Mouse (Mus musculus) spleen, adult 2 months (tissue): ENCODE measurements around the gene Tuba3a. TPM values are rescaled to one million over a fixed set of nuclear protein-coding genes. Genes with fewer than 3 reads are reported as not detected.

ENCODE experiments used
- DNase-seq, 2 experiments: peaks; one replicate each; pipeline versions ENCODE4 v3.0.0 to v3.0.0-alpha.2; 2012 to 2021; ENCODE audit warnings: low spot score in 2 of 2, low read depth in 1 of 2
- H3K27ac ChIP-seq: fragments of 200-500 bp; 2 replicates; pipeline ENCODE4 v1.5.1; 2012; ENCODE audit warnings: low read length, inconsistent platforms; ENCODE audit not compliant: insufficient read depth
- H3K27me3 ChIP-seq: fragments of 200-500 bp; 2 replicates; pipeline ENCODE4 v1.6.1; 2012; ENCODE audit warnings: mild to moderate bottlenecking, moderate library complexity, low read length, inconsistent platforms; ENCODE audit not compliant: control insufficient read depth, insufficient read depth
- H3K36me3 ChIP-seq: fragments of 200-500 bp; 2 replicates; pipeline ENCODE4 v1.6.1; 2012; ENCODE audit warnings: mild to moderate bottlenecking, low read length, inconsistent platforms; ENCODE audit not compliant: control insufficient read depth, insufficient read depth
- H3K4me1 ChIP-seq: fragments of 200-500 bp; 2 replicates; pipeline ENCODE4 v1.6.1; 2011; ENCODE audit warnings: inconsistent platforms; ENCODE audit not compliant: control insufficient read depth, insufficient read depth, insufficient read length
- H3K4me3 ChIP-seq: fragments of 200-500 bp; 2 replicates; pipeline ENCODE4 v1.5.1; 2011; ENCODE audit warnings: mild to moderate bottlenecking, inconsistent platforms; ENCODE audit not compliant: insufficient read depth, insufficient read length; ENCODE audit errors: extremely low read depth
- CTCF ChIP-seq: fragments of 200-500 bp; IDR thresholded peaks from 2 replicates; pipeline ENCODE4 v1.5.1; 2011; ENCODE audit warnings: mild to moderate bottlenecking, inconsistent platforms; ENCODE audit not compliant: insufficient read depth, insufficient read length, insufficient replicate concordance; ENCODE audit errors: extremely low read depth
- POLR2A ChIP-seq: fragments of 200-500 bp; IDR thresholded peaks from 2 replicates; pipeline ENCODE4 v1.6.1; 2011; ENCODE audit warnings: low read depth, low read length, inconsistent platforms
- WGBS: fragments of 180-500 bp; shearing (Covaris S2); methylation state at CpG from one replicate; pipeline ENCODE4 v1.1.7; 2018; 5-methylcytosine and 5-hydroxymethylcytosine counted together
- polyA plus RNA-seq: library from polyadenylated mRNA; depleted of rRNA; stranded (reverse); fragments of >200 nt; gene quantifications from 2 replicates; pipeline ENCODE4 v1.2.3, GENCODE M21; 2012

Gene Tuba3a
- polyA plus RNA-seq, 1 experiment: not detected

DNA sequence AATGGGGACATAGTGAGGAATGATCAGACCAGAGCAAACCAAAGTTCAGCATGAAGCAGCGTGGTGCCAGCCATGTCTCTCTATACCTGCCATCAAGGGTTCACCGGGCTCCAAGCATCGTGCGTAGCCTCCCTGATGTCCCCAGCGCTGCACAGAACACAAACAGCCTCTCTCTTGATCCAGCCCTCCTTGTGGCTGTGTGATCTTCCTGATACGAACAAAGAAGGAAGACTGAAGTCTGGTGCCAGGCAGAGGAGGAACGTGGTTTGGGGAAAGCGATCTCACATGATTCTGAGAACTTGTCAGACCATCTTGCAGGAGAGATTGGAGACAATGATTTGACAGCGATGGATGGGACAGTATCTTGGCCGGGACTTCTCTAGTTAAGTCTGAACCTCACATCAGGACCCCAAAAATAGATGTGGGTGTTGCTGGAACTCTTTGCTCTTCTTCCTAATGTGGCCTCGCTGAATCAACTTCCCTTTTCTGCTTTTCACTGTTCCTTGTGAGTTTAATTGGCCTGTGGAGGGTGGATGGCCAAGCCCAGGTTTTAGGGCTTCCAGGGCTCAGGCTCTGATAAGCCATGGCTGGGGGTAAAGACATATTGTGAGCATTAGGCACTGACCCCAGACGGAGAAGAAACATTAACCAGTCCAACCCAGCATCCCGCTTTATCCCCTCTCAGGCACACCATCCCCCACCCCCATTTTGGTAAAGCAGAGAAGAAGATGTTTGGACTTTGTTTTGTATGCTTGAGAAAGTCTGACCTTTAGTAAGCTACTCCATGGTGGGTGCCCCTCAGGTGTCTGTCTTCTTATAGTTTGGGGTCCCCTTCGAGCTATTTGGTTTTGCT lies 31.8 kb downstream of the Tuba3a start:
- H3K27me3 ChIP-seq: no peaks in the 10 kb centered on the region
- H3K4me1 ChIP-seq: peaks cover 16% of the 10 kb centered on the region; the same call in 1 of the 2 replicates
- DNase-seq: no peak
- peak overlapping the region; percentile 46; the same call in 1 of the 2 replicates for H3K4me3 ChIP-seq
- TF ChIP-seq POLR2A: no peak
- no peak for TF ChIP-seq CTCF
- H3K27ac ChIP-seq: peak overlapping the region; percentile 78
- H3K36me3 ChIP-seq: no peaks in the 10 kb centered on the region
- 28% methylated on average over 14 of the region's 14 CpGs for WGBS

DNA sequence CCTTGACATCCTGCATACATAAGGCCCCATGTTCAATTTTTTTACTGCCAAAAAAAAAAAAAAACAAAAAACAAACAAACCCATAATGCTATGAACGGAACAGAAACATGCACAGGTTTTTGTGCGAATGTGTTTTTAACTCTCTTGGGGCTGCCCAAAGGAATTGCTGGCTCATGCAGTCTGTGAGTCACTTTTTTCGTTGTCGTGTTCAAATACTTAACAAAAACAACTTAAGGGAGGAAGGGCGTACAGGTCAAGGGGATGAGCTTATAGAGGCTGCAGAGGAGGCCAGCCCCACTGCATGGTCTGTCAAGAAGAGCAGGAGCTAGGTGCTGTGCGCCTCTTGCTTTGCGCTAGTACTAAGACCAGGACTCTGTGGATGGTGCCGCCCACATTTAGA lies 33.1 kb downstream of the Tuba3a start:
- WGBS: 86% methylated on average over 8 of the region's 8 CpGs
- Histone ChIP-seq H3K27me3 (no peaks in the 10 kb centered on the region), H3K36me3 (no peaks in the 10 kb centered on the region), H3K4me1 (peaks cover 16% of the 10 kb centered on the region; the same call in 1 of the 2 replicates), H3K27ac (no peak overlapping the region), H3K4me3 (no peak overlapping the region)
- no peak for DNase-seq
- no peak for TF ChIP-seq CTCF
- TF ChIP-seq POLR2A: no peak

DNA sequence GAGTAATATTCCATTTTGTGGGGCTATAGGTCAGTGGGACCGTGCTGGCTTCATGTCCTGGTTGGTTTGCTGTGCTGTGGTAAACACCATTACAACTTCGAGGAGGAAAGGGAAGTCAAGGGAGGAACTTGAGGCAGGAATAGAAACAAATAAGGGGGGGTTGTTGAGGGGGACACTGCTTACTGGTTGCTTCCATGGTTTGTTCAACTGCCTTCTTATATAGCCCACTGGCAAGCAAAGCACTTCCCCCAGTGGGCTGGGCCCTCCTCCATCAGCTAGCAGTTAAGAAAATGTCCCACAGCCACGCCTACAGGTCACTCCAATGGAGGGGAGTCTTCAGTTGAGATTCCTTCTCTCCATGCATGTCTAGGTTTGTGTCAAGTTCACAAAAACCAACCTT lies 33.6 kb downstream of the Tuba3a start:
- Histone ChIP-seq H3K27me3 (no peaks in the 10 kb centered on the region), H3K4me1 (peaks cover 16% of the 10 kb centered on the region; the same call in 1 of the 2 replicates), H3K36me3 (no peaks in the 10 kb centered on the region), H3K27ac (0 out of 2 replicates have a peak overlapping the region, but pooled peaks have one; percentile 7), H3K4me3 (no peak overlapping the region)
- no peak for TF ChIP-seq CTCF
- TF ChIP-seq POLR2A: no peak
- WGBS: 54% methylated on average over 3 of the region's 3 CpGs
- no peak for DNase-seq

DNA sequence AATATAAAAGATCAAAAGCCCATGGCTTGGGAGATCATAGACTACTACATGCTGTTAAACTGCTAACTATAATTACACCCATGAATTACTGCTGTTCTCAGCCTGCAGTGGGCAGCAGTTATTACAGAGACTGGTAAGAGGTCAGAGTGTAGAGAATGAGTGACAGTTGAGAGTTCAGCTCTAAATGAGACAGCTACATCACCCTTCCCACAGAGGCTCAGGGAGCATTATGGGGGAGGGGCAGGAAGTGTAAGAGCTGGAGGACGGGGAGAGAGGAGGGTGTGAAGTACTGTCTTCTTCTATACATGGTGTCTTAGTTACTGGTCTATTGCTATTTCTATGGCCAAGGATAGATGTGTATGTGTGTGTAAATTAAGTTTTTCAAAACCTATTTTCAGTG lies 41.3 kb downstream of the Tuba3a start:
- DNase-seq: no peak
- Histone ChIP-seq H3K4me1 (peaks cover 15% of the 10 kb centered on the region; the same call in 1 of the 2 replicates), H3K4me3 (no peak overlapping the region), H3K36me3 (no peaks in the 10 kb centered on the region), H3K27me3 (no peaks in the 10 kb centered on the region), H3K27ac (no peak overlapping the region)
- TF ChIP-seq POLR2A (no peak), CTCF (no peak)
- 35% methylated on average over 1 of the region's 1 CpGs for WGBS

DNA sequence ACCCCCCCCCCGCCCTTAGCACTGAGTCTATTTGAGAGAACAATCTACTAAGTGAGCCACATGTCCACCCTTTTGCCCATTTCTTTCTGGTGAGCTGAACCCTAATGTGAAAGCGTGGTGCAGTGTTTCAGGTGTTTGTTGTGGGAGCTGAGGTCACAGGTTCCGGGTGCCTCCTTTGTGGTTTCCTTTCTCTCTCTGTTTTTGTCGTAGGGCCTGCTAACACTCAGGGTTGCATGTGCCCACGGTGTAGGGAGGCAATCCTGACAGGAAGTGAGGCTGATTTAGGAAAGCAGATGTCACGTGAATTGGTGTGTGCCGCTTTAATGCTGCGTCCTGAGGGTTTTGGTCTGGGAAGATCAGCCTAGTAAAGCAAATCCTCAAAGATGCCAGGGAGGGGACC lies 44.3 kb downstream of the Tuba3a start:
- H3K4me1 ChIP-seq: peaks cover 28% of the 10 kb centered on the region; the same call in 1 of the 2 replicates
- H3K4me3 ChIP-seq: no peak overlapping the region
- TF ChIP-seq POLR2A: no peak
- no peaks in the 10 kb centered on the region for H3K36me3 ChIP-seq
- WGBS: 16% methylated on average over 8 of the region's 8 CpGs
- peak; percentile 48 to 66 for DNase-seq
- peak overlapping the region; percentile 60 for H3K27ac ChIP-seq
- no peaks in the 10 kb centered on the region for H3K27me3 ChIP-seq

DNA sequence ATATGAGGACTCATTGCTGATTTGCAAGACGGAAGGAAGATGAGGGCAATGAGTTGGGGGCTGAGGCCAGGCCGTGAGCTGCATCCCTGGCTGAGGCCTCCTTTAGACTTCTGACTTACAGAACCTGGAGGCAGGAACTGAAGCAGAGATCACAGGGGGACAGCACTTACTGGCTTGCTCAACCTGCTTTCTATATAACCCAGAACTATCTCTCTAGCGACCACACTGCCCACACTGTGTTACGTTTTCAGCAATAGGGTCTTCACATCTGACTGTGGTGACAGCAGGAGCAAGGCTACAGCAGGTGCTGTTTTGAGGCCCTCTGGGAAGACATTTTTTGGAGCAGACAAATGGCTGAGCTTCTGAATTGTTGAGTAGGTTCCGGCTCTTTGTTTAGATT lies 45.2 kb downstream of the Tuba3a start:
- no peak overlapping the region for H3K4me3 ChIP-seq
- H3K4me1 ChIP-seq: peaks cover 28% of the 10 kb centered on the region; the same call in 1 of the 2 replicates
- WGBS: 80% methylated on average over 5 of the region's 5 CpGs
- H3K36me3 ChIP-seq: no peaks in the 10 kb centered on the region
- no peak for TF ChIP-seq POLR2A
- no peak for TF ChIP-seq CTCF
- no peaks in the 10 kb centered on the region for H3K27me3 ChIP-seq
- no peak for DNase-seq
- H3K27ac ChIP-seq: no peak overlapping the region

DNA sequence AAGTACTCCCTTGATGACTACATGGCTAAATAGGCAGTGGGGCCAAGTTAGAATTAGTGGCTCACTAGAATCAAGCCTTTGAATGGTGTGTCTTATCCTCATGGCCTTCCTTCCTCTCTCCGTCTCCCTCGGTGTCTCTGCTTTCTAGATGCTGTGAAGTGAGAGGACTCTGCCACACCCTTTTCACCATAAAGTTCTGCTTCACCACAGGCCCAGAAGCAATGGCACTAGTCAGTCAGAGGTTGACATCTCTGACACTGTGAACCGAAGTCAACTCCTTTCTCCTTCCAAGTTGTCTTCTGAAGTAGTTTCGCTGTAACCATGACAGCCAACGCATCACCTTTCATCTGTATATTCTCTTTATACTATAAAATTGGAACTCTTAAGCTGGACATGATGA lies 46.3 kb downstream of the Tuba3a start:
- no peaks in the 10 kb centered on the region for H3K27me3 ChIP-seq
- no peak overlapping the region for H3K27ac ChIP-seq
- H3K4me1 ChIP-seq: peaks cover 28% of the 10 kb centered on the region; the same call in 1 of the 2 replicates
- WGBS: 76% methylated on average over 5 of the region's 5 CpGs
- TF ChIP-seq CTCF (no peak), POLR2A (no peak)
- H3K4me3 ChIP-seq: no peak overlapping the region
- DNase-seq: no peak
- no peaks in the 10 kb centered on the region for H3K36me3 ChIP-seq
